Mouse (Mus musculus): Measurements from ENCODE around the gene Natd1.

Natd1 gene

GRCm38 (mm10) chr11:60931869-60932481 is 17.4 kb upstream of the Natd1 start, which contains the start of gene Map2k3:
Map2k3 (plus strand) TSS chr11:60932033.
- DNase-seq (ENCODE audit: low spot score in 2 of 2): peak; percentile 93 to 96

- no peak for DNase-seq (ENCODE audit: low spot score in 2 of 2)
These were observed 16.8 kb upstream of the Natd1 start for GRCm38 (mm10) chr11:60931282-60931868.

GRCm38 (mm10) chr11:60930724-60931281 is 16.3 kb upstream of the Natd1 start:
- no peak for DNase-seq (ENCODE audit: low spot score in 2 of 2)

- DNase-seq (ENCODE audit: low spot score in 2 of 2): peak; percentile 83 to 89
These were observed 12.7 kb upstream of the Natd1 start for GRCm38 (mm10) chr11:60927264-60927663.

- DNase-seq (ENCODE audit: low spot score in 2 of 2): no peak
These were observed 10.4 kb upstream of the Natd1 start for GRCm38 (mm10) chr11:60924981-60925380.

GRCm38 (mm10) chr11:60924498-60924897 is 9.9 kb upstream of the Natd1 start:
- no peak for DNase-seq (ENCODE audit: low spot score in 2 of 2)

GRCm38 (mm10) chr11:60922964-60923363 is 8.4 kb upstream of the Natd1 start:
- no peak for DNase-seq (ENCODE audit: low spot score in 2 of 2)

DNA sequence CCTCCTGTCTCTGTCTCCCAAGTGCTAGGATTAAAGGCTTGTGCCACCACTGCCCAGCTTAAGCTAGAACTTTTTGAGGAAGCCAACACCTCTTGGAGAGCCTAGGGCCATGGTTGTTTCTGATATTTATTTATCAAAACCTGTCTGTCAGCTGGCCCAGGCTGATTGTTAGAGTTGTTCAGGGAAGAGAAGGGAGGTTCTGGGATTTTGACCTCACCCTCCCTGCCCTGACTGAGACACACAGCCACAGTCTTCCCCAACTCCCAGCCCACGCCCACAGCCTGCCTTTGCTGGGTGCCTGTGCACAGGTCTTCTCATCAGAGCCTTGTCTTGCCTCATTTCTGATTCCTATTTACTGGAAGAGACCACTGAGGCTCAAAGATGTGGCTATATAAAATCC is 7.6 kb upstream of the Natd1 start:
- DNase-seq (ENCODE audit: low spot score in 2 of 2): no peak

DNA sequence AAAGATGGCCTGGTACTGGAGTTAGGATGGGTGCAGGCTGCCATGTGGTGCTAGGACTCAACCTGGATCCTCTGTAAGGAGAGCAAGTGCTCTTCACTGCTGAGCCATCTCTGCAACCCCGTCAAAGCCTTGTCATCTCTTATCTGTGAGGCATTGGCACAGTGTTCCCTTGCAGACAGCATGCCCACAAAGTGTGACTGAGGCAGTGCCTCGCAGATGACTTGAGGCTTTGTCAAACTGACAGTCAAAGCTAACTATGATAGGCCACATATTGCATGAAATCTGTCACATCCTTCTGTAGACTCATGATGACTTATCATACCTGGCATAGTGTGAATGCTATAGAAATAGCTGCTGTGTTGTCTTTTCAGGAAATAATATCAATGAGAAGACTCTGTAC is 5.5 kb upstream of the Natd1 start:
- no peak for DNase-seq (ENCODE audit: low spot score in 2 of 2)

GRCm38 (mm10) chr11:60915201-60915600 is 651 bp upstream of the Natd1 start:
- DNase-seq (ENCODE audit: low spot score in 2 of 2): no peak

DNA sequence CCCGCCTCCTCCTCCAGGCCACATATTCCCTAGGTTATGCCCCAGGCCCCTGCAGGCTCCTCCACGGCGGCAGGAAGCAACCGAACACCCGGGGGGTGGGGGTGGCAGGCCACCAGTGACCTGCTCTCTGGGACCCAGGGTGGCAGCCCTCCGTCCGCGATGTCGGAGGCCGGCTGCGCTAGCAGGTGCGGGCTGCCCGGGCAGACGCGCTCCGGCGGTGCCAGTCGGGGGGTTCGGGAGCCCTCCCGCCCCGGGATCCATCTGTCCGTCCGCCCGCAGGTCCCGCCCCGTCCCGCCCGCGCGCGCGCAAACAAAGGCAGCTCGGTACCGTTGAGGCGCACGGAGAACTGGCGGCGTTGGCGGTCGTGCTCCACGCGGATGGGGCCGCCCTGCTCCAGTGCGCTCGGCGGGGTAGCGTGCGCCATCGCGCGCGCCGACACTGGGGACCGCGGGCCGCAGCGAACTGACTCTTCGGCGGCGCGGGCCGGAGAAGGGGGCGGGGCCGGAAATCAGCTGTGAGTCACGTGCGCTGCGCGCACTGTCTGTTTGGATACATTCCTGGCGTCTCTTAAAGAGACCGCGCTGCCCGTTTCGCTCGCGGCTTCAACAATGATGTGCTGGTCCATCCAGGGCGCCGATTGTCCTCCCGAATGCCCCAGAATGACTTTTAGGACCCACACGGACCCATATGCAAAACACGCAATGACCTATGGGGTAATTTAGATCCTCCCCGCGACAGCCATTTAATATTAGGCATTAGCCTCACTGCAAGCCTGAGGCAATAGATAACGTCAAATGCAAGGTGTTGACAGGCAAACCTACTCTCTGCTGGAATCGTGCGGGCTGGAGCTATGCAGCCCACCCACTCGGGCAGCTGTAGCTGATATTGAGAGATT is 1.0 kb downstream of the Natd1 start:
- DNase-seq (ENCODE audit: low spot score in 2 of 2): peak; percentile 86 to 89

GRCm38 (mm10) chr11:60912525-60912973 is 2.0 kb downstream of the Natd1 start:
- no peak for DNase-seq (ENCODE audit: low spot score in 2 of 2)

- no peak for DNase-seq (ENCODE audit: low spot score in 2 of 2)
These were observed 4.9 kb downstream of the Natd1 start for GRCm38 (mm10) chr11:60909626-60910025.

DNA sequence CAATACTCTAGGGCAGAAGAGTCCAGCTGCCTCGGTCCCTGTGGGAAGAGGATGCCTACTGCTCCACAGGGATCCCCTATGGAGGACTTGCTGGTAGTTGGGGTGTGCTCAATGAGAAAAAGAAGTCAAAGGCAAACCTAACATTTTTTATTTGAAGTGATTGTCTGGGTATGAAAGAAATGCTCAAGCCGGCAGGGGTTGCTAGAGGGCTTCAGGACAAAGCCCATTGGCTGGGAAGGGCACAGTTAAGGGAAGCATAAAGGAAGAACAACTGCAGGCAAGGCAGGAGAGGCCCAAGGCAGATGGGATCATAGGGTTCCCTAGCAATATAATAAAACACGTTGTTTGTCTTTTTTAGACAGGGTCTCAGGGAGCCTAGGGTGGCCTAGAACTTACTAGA is 6.5 kb downstream of the Natd1 start:
- no peak for DNase-seq (ENCODE audit: low spot score in 2 of 2)

DNA sequence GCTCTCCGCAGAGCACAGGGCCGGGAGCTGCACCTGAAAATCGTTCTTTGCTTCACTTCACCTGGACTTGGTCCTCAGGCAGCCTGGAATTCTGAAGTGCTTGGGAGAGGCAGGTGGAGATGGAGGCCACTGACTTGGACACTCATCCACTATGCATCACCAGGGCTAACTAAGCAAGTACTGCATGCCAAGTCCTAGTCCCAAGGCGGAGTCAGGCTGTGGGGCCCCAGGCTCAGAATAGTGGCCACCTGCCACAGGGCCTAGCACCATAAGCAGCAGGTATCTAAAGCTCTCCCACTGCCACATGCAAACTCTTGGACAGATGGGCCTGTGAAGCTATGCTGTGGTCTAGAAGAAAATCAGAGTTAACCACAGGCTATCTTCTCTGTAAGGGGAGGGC is 8.1 kb downstream of the Natd1 start:
- DNase-seq (ENCODE audit: low spot score in 2 of 2): no peak

DNA sequence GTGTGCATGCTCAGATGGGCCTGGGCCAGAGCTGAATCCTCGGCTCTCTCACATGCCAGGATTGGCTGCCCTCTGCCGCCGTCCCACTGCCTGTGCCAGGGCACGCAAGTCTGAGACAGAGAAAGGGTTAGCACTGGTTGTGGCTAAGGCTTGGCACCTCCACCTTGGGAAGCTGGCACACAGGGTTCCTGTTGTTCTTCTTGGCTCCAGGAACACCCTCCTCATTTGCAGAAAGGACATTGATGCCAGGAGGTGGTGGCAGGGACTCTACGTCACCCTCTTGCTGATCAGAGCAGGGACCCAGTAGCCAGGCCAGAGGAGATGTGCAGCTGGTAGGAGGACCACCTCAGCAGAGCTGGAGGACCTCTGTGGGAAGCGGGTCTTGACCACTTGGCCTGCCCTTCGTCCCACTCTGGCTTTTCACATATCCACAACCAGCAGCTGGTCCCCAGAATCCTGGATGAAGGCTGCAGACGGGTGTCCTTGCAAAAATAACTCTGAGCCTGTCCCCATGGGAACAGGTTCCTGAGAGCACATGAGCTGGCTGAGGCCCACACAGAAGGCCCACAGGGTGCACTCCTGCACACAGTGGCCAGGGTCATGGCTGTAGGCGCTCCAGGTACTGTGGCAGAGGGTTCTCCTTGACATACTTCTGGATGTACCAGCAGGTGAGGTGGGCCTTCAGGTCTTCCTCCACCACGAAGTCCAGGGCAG is 9.0 kb downstream of the Natd1 start:
- no peak for DNase-seq (ENCODE audit: low spot score in 2 of 2)

DNA sequence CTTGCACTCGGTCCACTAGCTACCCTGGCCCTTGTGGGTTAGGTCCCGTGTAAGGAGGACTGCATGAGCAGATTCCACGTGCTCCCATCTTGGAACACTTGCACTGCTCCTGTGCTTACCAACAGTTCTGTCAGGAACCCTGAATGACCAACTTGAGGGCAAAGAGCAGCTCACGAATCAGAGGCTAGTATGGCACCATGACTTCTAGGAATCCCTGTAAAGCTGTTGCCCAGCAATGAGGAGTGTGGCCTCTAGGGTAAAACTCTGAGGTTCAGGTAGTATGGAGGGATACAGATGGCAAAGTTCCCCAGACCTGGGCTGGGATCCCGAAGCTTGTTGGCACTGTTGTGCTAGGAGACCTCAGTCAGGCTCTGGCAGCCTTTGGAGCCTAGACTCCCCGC is 10.9 kb downstream of the Natd1 start:
- DNase-seq (ENCODE audit: low spot score in 2 of 2): no peak

GRCm38 (mm10) chr11:60902486-60902885 is 12.1 kb downstream of the Natd1 start:
- no peak for DNase-seq (ENCODE audit: low spot score in 2 of 2)

DNA sequence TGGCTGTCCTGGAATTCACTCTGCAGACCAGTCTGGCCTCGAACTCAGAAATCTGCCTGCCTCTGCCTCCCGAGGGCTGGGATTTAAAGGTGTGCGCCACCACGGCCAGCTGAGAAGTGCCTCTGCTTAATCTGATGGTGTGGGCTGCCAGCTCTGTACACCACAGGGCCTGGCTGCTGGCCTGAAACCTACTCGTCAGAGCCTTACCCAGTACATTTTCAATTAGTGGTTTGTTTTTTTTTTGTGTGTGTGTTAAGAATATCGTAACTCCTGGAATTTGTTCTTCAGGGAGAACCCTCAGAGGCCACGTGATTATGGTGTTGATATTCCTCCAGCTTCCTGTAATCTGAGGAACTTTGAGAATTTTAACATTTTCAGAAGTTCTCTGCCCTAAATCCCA is 12.5 kb downstream of the Natd1 start:
- DNase-seq (ENCODE audit: low spot score in 2 of 2): no peak

- no peak for DNase-seq (ENCODE audit: low spot score in 2 of 2)
These were observed 18.6 kb downstream of the Natd1 start for GRCm38 (mm10) chr11:60895915-60896314.

- DNase-seq (ENCODE audit: low spot score in 2 of 2): no peak
These were observed 23.8 kb downstream of the Natd1 start for GRCm38 (mm10) chr11:60890744-60891143.

GRCm38 (mm10) chr11:60890286-60890685 is 24.3 kb downstream of the Natd1 start:
- no peak for DNase-seq (ENCODE audit: low spot score in 2 of 2)
